ENCODE assay signal across 7 mouse cellular contexts in the genomic region with DNA sequence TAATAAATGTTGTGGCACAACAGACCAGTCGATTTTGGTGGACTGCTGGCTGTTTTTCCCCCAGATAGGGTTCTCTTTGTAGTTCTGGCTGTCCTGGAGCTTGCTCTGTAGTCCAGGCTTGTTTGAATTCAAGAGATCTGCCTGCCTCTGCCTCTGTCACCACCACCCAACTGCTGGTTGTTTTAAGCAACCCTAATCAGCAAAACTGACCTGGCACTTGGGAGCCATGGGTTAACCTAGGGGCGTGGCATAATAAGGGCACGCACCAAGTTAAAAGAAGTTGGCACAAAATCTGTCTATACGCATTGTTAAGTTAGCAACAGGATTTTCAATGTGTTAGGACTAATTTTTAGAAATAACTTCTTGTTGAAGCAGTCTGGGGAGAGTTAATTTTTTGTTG. TPM values are rescaled to one million over a fixed set of nuclear protein-coding genes. Genes with fewer than 3 reads are reported as not detected.
DNase-seq lines count a peak whose midpoint lies in the region; ATAC-seq lines count a peak whose summit lies in the region.

No protein-coding gene starts in this region.

- H3K27me3 ChIP-seq in lung, embryonic 16.5 days (ENCODE audit: control insufficient read depth, insufficient read depth, low read depth, low read length) = no peaks in the 10 kb centered on the region
- no peaks in the 10 kb centered on the region for H3K27me3 ChIP-seq in embryonic facial prominence, embryonic 15.5 days
- H3K27me3 ChIP-seq in limb, embryonic 12.5 days = no peaks in the 10 kb centered on the region
- H3K27me3 ChIP-seq in splenic B cell, adult 2 months (ENCODE audit: control insufficient read depth, insufficient read depth, low read length, poor library complexity, severe bottlenecking) = no peaks in the 10 kb centered on the region

- peak overlapping the region; percentile 95 for H3K27ac ChIP-seq in lung, embryonic 16.5 days (ENCODE audit: low read length)
- H3K27ac ChIP-seq in embryonic facial prominence, embryonic 15.5 days (replicated peaks) = peak overlapping the region; percentile 94
- H3K27ac ChIP-seq in limb, embryonic 12.5 days = peak overlapping the region; percentile 95; the same call in 1 of the 2 replicates

- peak overlapping the region; percentile 83 for H3K9ac ChIP-seq in lung, embryonic 16.5 days (ENCODE audit: low read length)
- peak overlapping the region; percentile 67; the same call in 1 of the 2 replicates for H3K9ac ChIP-seq in embryonic facial prominence, embryonic 15.5 days
- H3K9ac ChIP-seq in limb, embryonic 12.5 days (replicated peaks) = peak overlapping the region; percentile 75

- WGBS in lung, embryonic 16.5 days = 73% methylated on average over 4 of the region's 4 CpGs
- WGBS in embryonic facial prominence, embryonic 15.5 days = 73% methylated on average over 4 of the region's 4 CpGs
- WGBS in limb, embryonic 12.5 days = 88% methylated on average over 4 of the region's 4 CpGs

- ATAC-seq in lung, embryonic 16.5 days (ENCODE audit: low read depth) = no peak
- no peak for ATAC-seq in embryonic facial prominence, embryonic 15.5 days (ENCODE audit: insufficient number of reproducible peaks, low FRiP score, low TSS enrichment, low read depth)
- ATAC-seq in limb, embryonic 12.5 days (ENCODE audit: insufficient number of reproducible peaks, insufficient read depth, low FRiP score, low TSS enrichment, low read depth) = no peak

- H3K36me3 ChIP-seq in lung, embryonic 16.5 days (ENCODE audit: control insufficient read depth, insufficient read depth, low read length) = no peaks in the 10 kb centered on the region
- no peaks in the 10 kb centered on the region for H3K36me3 ChIP-seq in embryonic facial prominence, embryonic 15.5 days
- H3K36me3 ChIP-seq in limb, embryonic 12.5 days = no peaks in the 10 kb centered on the region
- H3K36me3 ChIP-seq in splenic B cell, adult 2 months (ENCODE audit: control insufficient read depth, insufficient read depth, low read length, poor library complexity, severe bottlenecking) = no peaks in the 10 kb centered on the region

- H3K9me3 ChIP-seq in lung, embryonic 16.5 days (ENCODE audit: control insufficient read depth, low read length) = no peaks in the 10 kb centered on the region
- H3K9me3 ChIP-seq in embryonic facial prominence, embryonic 15.5 days (replicated peaks) = no peaks in the 10 kb centered on the region
- H3K9me3 ChIP-seq in limb, embryonic 12.5 days = no peaks in the 10 kb centered on the region

- H3K4me2 ChIP-seq in lung, embryonic 16.5 days (ENCODE audit: low read depth, low read length) = peak overlapping the region; percentile 66
- H3K4me2 ChIP-seq in embryonic facial prominence, embryonic 15.5 days (replicated peaks) = peak overlapping the region; percentile 60
- H3K4me2 ChIP-seq in limb, embryonic 12.5 days = peak overlapping the region; percentile 55

- peak overlapping the region; percentile 99 for H3K4me3 ChIP-seq in lung, embryonic 16.5 days (ENCODE audit: low read length)
- H3K4me3 ChIP-seq in embryonic facial prominence, embryonic 15.5 days (replicated peaks) = peak overlapping the region; percentile 97
- H3K4me3 ChIP-seq in limb, embryonic 12.5 days (replicated peaks) = peak overlapping the region; percentile 94

- DNase-seq in lung, postnatal 10 days = no peak
- peak; percentile 8 for DNase-seq in splenic B cell, adult 2 months (ENCODE audit: low read depth, low spot score)
- no peak for DNase-seq in urinary bladder, postnatal 25 days (ENCODE audit: low spot score)
- DNase-seq in adrenal gland, postnatal 10 days = no peak

- peaks cover 15% of the 10 kb centered on the region for H3K4me1 ChIP-seq in lung, embryonic 16.5 days (replicated peaks; ENCODE audit: control insufficient read depth, insufficient read depth, low read length)
- H3K4me1 ChIP-seq in embryonic facial prominence, embryonic 15.5 days = peaks cover 16% of the 10 kb centered on the region
- H3K4me1 ChIP-seq in limb, embryonic 12.5 days (replicated peaks) = peaks cover 9% of the 10 kb centered on the region

RNA-seq across cellular contexts. Expression of a gene that starts 1.3 kb away (rescaled TPM):
- 89.1 and 90.2 TPM in 2 replicates for polyA plus RNA-seq in lung, embryonic 16.5 days (2015; fragmentation: Nextera tagmentation; extraction: Ambion mirVana)
- polyA plus RNA-seq in embryonic facial prominence, embryonic 15.5 days (2015; fragmentation: Nextera tagmentation; extraction: Ambion mirVana) = 74.9 and 79.6 TPM in 2 replicates
- 187 and 190 TPM in 2 replicates for polyA plus RNA-seq in limb, embryonic 12.5 days (2016; fragmentation: Nextera tagmentation; extraction: Ambion mirVana)
- total RNA-seq in adrenal gland, postnatal 10 days (2021) = 10 to 100 TPM; 61.9 to 70.0 TPM

RNA-seq across cellular contexts. Expression of a gene that starts 52.1 kb away (rescaled TPM):
- 21.3 and 23.4 TPM in 2 replicates for polyA plus RNA-seq in lung, embryonic 16.5 days (2015; fragmentation: Nextera tagmentation; extraction: Ambion mirVana)
- polyA plus RNA-seq in embryonic facial prominence, embryonic 15.5 days (2015; fragmentation: Nextera tagmentation; extraction: Ambion mirVana) = 25.5 and 26.6 TPM in 2 replicates
- 27.7 and 32.1 TPM in 2 replicates for polyA plus RNA-seq in limb, embryonic 12.5 days (2016; fragmentation: Nextera tagmentation; extraction: Ambion mirVana)
- total RNA-seq in adrenal gland, postnatal 10 days (2021) = 10 to 100 TPM; 48.2 to 63.2 TPM
